Mouse (Mus musculus) heart, postnatal 0 days (tissue): Measurements from ENCODE around the gene Gpr150.

Source experiments
- CTCF ChIP-seq: IDR thresholded peaks from 2 replicates; pipeline ENCODE4 v1.5.1; 2016; ENCODE audit warnings: antibody characterized with exemption, control low read depth, low read depth
- EP300 ChIP-seq: IDR thresholded peaks from 2 replicates; pipeline ENCODE4 v1.6.1; 2016; ENCODE audit warnings: antibody characterized with exemption, low read depth

- TF ChIP-seq CTCF = no peak
- no peak for TF ChIP-seq EP300
Measured at GRCm38 (mm10) chr13:76017465-76017864, 39.3 kb downstream of the Gpr150 start.
